Mouse (Mus musculus): ENCODE results near the gene Gm14496.
"Not testable (repeated sequence)": the region's sequence is repeated elsewhere in the genome, so short reads cannot be mapped to it uniquely, and the experiment has no call there.

The Gm14496 gene

GRCm38 (mm10) chr2:181990829-181991228 lies at the start of gene Gm14496:
Gene Gm14496, plus strand, starts transcription at chr2:181991129.
- DNase-seq (ENCODE audit: low spot score) = no peak

GRCm38 (mm10) chr2:181952747-181953680 lies 37.9 kb upstream of the Gm14496 start:
- not testable (repeated sequence) for DNase-seq (ENCODE audit: low spot score)

- DNase-seq (ENCODE audit: low spot score) = no peak
These were observed 22.5 kb upstream of the Gm14496 start for GRCm38 (mm10) chr2:181968395-181968794.

- DNase-seq (ENCODE audit: low spot score) = no peak
These were observed 21.7 kb upstream of the Gm14496 start for GRCm38 (mm10) chr2:181969187-181969586.

- not testable (repeated sequence) for DNase-seq (ENCODE audit: low spot score)
These were observed 9.0 kb upstream of the Gm14496 start for GRCm38 (mm10) chr2:181981969-181982368.

Data from ovary, adult 18-20 months (tissue).